Mouse (Mus musculus): ENCODE results near the gene Daxx. TPM values are rescaled to one million over a fixed set of nuclear protein-coding genes. Genes with fewer than 3 reads are reported as not detected.
A peak's percentile ranks its signal among the peaks of the same experiment; 100 is the strongest.

Daxx gene
- polyA plus RNA-seq, 1 experiment = 58.1 TPM

DNA sequence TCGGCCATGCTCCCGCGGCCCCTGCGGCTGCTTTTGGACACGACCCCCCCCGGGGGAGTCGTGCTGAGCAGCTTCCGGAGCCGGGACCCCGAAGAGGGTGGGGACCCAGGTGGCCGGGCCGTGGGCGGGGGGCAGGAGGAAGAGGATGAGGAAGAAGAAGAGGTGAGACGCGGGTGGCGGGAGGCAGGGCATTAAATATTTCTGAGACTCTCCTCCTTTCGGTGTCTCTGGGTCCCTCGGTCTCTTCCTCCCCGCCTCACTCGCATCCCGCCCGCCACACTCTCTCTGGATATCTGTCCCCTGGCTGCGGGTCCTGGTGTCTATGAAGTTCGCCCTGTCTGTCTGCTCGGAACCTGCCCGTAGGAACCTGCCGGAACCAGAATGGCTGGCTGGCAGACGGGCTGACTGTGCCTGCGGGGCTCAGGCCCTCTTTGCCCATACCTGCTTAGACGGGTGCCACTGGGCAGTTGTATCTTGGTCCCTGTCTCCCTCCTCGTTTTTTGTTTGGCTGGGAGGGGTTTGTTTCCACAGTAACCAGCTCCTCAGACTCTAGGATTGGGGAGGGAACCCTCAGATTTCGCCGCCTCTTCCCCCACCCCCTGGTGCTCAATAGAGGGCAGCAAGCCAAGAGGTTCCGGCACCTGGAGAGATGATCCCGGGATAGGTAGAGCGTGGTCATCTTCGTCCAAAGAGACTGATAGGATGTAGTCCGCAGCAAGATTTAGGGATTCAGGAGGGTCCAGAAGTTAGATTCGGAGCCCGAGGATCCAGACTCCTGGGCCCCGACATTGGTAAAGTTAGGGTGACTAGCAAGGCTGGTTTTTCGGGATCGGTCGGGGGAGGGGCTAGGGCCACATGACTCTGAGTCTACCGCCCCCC, 21.3 kb downstream of the Daxx start:
- peak overlapping the region; percentile 96 for H3K4me3 ChIP-seq (ENCODE audit: insufficient read depth, low read length)
- TF ChIP-seq CTCF (IDR thresholded peaks at IDR 0.05; ENCODE audit: low read depth, low read length) (no peak), POLR2A (IDR thresholded peaks at IDR 0.05; ENCODE audit: borderline replicate concordance, low read depth, low read length) (no peak)
- peak overlapping the region; percentile 100 for H3K27ac ChIP-seq (ENCODE audit: insufficient read depth, low read depth, low read length)
- H3K4me1 ChIP-seq (ENCODE audit: control insufficient read depth, insufficient read depth, low read length) = peaks cover 6% of the 10 kb centered on the region

GRCm38 (mm10) chr17:33931159-33931866, 22.1 kb downstream of the Daxx start:
- Histone ChIP-seq H3K27ac (ENCODE audit: insufficient read depth, low read depth, low read length) (peak overlapping the region; percentile 100), H3K4me3 (ENCODE audit: insufficient read depth, low read length) (peak overlapping the region; percentile 96), H3K4me1 (ENCODE audit: control insufficient read depth, insufficient read depth, low read length) (peaks cover 6% of the 10 kb centered on the region)
- no peak for TF ChIP-seq CTCF (IDR thresholded peaks at IDR 0.05; ENCODE audit: low read depth, low read length)

GRCm38 (mm10) chr17:33931947-33932346, 22.7 kb downstream of the Daxx start:
- Histone ChIP-seq H3K4me1 (ENCODE audit: control insufficient read depth, insufficient read depth, low read length) (peaks cover 6% of the 10 kb centered on the region), H3K27ac (ENCODE audit: insufficient read depth, low read depth, low read length) (peak overlapping the region; percentile 30; the same call in 1 of the 2 replicates), H3K4me3 (ENCODE audit: insufficient read depth, low read length) (peak overlapping the region; percentile 96)
- TF ChIP-seq CTCF (IDR thresholded peaks at IDR 0.05; ENCODE audit: low read depth, low read length) (no peak), POLR2A (IDR thresholded peaks at IDR 0.05; ENCODE audit: borderline replicate concordance, low read depth, low read length) (no peak)

DNA sequence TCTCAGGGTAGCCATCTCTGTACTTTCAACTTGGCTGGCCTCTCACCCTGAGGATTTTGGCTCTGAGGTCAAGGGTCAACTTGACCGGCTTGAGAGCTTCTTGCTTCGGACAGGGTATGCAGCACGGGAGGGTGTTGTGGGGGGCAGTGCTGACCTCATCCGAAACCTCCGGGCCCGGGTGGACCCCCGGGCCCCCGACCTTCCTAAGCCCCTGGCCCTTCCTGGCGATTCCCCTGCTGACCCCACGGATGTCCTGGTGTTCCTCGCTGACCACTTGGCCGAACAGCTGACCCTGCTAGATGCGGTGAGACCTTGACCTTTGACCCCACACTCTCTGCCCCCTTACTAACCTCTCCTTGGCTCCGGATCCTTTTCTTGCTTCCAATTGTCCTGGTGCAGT, 23.2 kb downstream of the Daxx start:
- H3K27ac ChIP-seq (ENCODE audit: insufficient read depth, low read depth, low read length) = no peak overlapping the region
- H3K4me1 ChIP-seq (ENCODE audit: control insufficient read depth, insufficient read depth, low read length) = peaks cover 6% of the 10 kb centered on the region
- TF ChIP-seq CTCF (IDR thresholded peaks at IDR 0.05; ENCODE audit: low read depth, low read length) (no peak), POLR2A (IDR thresholded peaks at IDR 0.05; ENCODE audit: borderline replicate concordance, low read depth, low read length) (no peak)

DNA sequence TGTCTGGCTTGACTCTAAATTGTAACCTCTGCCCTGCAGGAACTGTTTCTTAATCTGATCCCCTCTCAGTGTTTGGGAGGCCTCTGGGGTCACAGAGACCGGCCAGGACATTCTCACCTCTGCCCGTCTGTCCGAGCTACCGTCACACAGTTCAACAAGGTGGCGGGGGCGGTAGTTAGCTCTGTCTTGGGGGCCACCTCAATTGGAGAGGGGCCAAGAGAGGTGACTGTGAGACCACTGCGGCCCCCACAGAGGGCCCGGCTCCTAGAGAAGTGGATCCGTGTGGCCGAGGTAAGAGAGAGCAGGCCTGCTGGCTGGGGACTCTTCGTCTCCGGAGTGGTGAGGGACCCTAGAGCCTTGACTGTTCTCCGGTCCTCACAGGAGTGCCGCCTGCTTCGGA, 23.8 kb downstream of the Daxx start:
- no peak overlapping the region for H3K4me3 ChIP-seq (ENCODE audit: insufficient read depth, low read length)
- no peak overlapping the region for H3K27ac ChIP-seq (ENCODE audit: insufficient read depth, low read depth, low read length)
- TF ChIP-seq POLR2A (IDR thresholded peaks at IDR 0.05; ENCODE audit: borderline replicate concordance, low read depth, low read length) = no peak
- TF ChIP-seq CTCF (IDR thresholded peaks at IDR 0.05; ENCODE audit: low read depth, low read length) = no peak
- H3K4me1 ChIP-seq (ENCODE audit: control insufficient read depth, insufficient read depth, low read length) = peaks cover 6% of the 10 kb centered on the region

More for the DNA sequence above, 23.2 kb downstream of the Daxx start:
- H3K4me3 ChIP-seq (ENCODE audit: insufficient read depth, low read length) = peak overlapping the region; percentile 96

- Histone ChIP-seq H3K4me3 (ENCODE audit: insufficient read depth, low read length) (no peak overlapping the region), H3K4me1 (ENCODE audit: control insufficient read depth, insufficient read depth, low read length) (peaks cover 9% of the 10 kb centered on the region), H3K27ac (ENCODE audit: insufficient read depth, low read depth, low read length) (no peak overlapping the region)
- TF ChIP-seq CTCF (IDR thresholded peaks at IDR 0.05; ENCODE audit: low read depth, low read length) = no peak
These were observed 26.3 kb downstream of the Daxx start for GRCm38 (mm10) chr17:33935422-33936055.

DNA sequence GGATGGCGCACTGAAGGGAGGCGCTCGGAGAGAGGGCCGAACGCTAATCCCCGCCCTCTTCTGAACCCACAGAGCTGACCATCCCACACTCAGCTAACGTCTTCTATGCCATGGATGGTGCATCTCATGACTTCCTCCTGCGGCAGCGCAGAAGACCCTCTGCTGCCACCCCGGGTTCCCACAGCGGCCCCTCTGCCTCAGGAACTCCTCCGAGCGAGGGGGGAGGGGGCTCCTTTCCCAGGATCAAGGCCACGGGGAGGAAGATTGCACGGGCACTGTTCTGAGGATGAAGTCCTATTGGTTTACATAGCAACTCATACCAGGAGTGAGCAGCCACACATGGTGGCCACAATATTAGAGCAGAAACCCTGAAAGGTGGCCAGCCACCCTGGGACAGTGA, 27.8 kb downstream of the Daxx start:
- TF ChIP-seq POLR2A (IDR thresholded peaks at IDR 0.05; ENCODE audit: borderline replicate concordance, low read depth, low read length) = no peak
- TF ChIP-seq CTCF (IDR thresholded peaks at IDR 0.05; ENCODE audit: low read depth, low read length) = no peak
- no peak overlapping the region for H3K4me3 ChIP-seq (ENCODE audit: insufficient read depth, low read length)
- peaks cover 13% of the 10 kb centered on the region for H3K4me1 ChIP-seq (ENCODE audit: control insufficient read depth, insufficient read depth, low read length)
- no peak overlapping the region for H3K27ac ChIP-seq (ENCODE audit: insufficient read depth, low read depth, low read length)

DNA sequence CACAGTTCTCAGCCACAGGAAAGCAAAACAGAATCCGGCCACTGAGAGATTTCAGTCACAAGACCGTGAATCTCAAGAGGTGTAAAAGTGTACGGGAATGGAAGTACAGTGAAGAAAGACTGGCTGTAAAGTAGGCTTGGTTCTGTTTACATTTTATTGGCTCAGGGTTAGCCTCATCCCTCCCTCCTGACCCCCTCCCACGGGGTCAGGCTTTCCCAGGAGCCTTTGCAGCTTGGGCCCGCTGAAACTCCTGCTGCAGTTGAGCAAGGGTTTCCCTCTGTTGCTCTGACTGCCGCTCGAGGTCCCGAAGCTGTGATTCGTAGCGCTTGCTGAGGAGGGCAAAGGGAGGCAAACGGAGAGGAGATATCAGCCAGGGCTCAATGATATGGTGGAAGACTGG, 29.6 kb downstream of the Daxx start:
- Histone ChIP-seq H3K4me3 (ENCODE audit: insufficient read depth, low read length) (peak overlapping the region; percentile 89), H3K27ac (ENCODE audit: insufficient read depth, low read depth, low read length) (no peak overlapping the region), H3K4me1 (ENCODE audit: control insufficient read depth, insufficient read depth, low read length) (peaks cover 9% of the 10 kb centered on the region; the same call in 1 of the 2 replicates)
- TF ChIP-seq POLR2A (IDR thresholded peaks at IDR 0.05; ENCODE audit: borderline replicate concordance, low read depth, low read length) (no peak), CTCF (IDR thresholded peaks at IDR 0.05; ENCODE audit: low read depth, low read length) (no peak)

DNA sequence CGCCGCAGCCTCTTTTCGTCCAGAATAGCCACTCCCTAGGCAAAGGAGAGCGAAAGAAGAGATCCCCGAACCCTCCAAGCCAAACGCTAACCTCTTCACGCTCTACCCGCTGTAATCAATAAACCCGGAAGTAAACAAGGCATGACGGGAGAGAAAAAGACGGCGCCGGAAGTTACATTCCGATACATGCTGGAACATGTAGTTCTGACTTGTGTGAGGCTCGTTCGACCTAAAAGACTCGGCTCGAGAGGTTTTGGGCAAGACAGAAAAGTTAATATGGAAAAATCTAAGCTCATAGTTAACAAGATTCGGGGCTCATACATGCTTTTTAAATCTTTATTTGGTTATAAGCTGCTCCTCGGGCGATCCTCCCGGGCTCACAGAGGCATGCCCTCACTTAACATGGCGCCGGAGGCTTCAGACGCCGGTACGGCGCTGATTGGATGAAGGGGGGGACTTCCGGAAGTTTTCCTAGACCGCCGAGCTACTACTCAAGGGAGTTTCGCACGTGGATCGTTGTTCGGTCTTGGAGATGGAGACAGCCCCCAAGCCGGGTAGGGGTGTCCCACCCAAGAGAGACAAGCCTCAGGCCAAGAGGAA, 31.1 kb downstream of the Daxx start, which contains the start of the genes Pfdn6 and Wdr46:
Gene Pfdn6, minus strand, starts transcription at position 138 of the 600 bp plus-strand sequence.
Gene Wdr46, plus strand, starts transcription at position 455 of the 600 bp plus-strand sequence.
- Histone ChIP-seq H3K4me1 (ENCODE audit: control insufficient read depth, insufficient read depth, low read length) (peaks cover 9% of the 10 kb centered on the region; the same call in 1 of the 2 replicates), H3K27ac (ENCODE audit: insufficient read depth, low read depth, low read length) (peak within 1 kb of the TSS; percentile 76), H3K4me3 (ENCODE audit: insufficient read depth, low read length) (peak within 1 kb of the TSS; percentile 89)
- no peak for TF ChIP-seq POLR2A (IDR thresholded peaks at IDR 0.05; ENCODE audit: borderline replicate concordance, low read depth, low read length)
- no peak for TF ChIP-seq CTCF (IDR thresholded peaks at IDR 0.05; ENCODE audit: low read depth, low read length)
